Mouse (Mus musculus) spleen, adult 2 months (tissue): ENCODE measurements around the gene Ccdc93.

ENCODE experiments used
- CTCF ChIP-seq: fragments of 200-500 bp; IDR thresholded peaks from 2 replicates; pipeline ENCODE4 v1.5.1; 2011; ENCODE audit warnings: mild to moderate bottlenecking, inconsistent platforms; ENCODE audit not compliant: insufficient read depth, insufficient read length, insufficient replicate concordance; ENCODE audit errors: extremely low read depth
- POLR2A ChIP-seq: fragments of 200-500 bp; IDR thresholded peaks from 2 replicates; pipeline ENCODE4 v1.6.1; 2011; ENCODE audit warnings: low read depth, low read length, inconsistent platforms

- no peak for TF ChIP-seq CTCF
- TF ChIP-seq POLR2A = no peak
Measured at GRCm38 (mm10) chr1:121462643-121463042, 31.8 kb downstream of the Ccdc93 start.
